Mouse (Mus musculus): ENCODE results near the gene Bpnt1. TPM values are rescaled to one million over a fixed set of nuclear protein-coding genes. Genes with fewer than 3 reads are reported as not detected.

Bpnt1 gene
- total and polyA plus RNA-seq, 2 experiments from 2014 or later, result 64.9 to 78.2 TPM

GRCm38 (mm10) chr1:185346188-185346587 is 14.2 kb downstream of the Bpnt1 start:
- DNase-seq (ENCODE audit: low spot score) (peak; percentile 25), ATAC-seq (ENCODE audit: low FRiP score) (no peak)

GRCm38 (mm10) chr1:185349741-185350140 is 17.8 kb downstream of the Bpnt1 start:
- no peaks in the 10 kb centered on the region for H3K9me3 ChIP-seq (ENCODE audit: low read length)
- 98% methylated on average over 14 of the region's 14 CpGs for WGBS
- no peak for TF ChIP-seq CTCF (IDR thresholded peaks at IDR 0.05)
- no peak overlapping the region for H3K4me2 ChIP-seq (ENCODE audit: low read depth, low read length, poor library complexity, severe bottlenecking)
- H3K4me3 ChIP-seq (ENCODE audit: low read depth, low read length), result no peak overlapping the region
- peaks cover 74% of the 10 kb centered on the region for H3K36me3 ChIP-seq (ENCODE audit: insufficient read depth, low read length)
- H3K9ac ChIP-seq (replicated peaks; ENCODE audit: low read length, poor library complexity, severe bottlenecking), result no peak overlapping the region
- H3K27me3 ChIP-seq (ENCODE audit: insufficient read depth, low read length), result no peaks in the 10 kb centered on the region
- DNase-seq (ENCODE audit: low spot score) (no peak), ATAC-seq (ENCODE audit: low FRiP score) (no peak)
- H3K4me1 ChIP-seq (ENCODE audit: insufficient read depth, low read length), result no peaks in the 10 kb centered on the region
- no peak overlapping the region for H3K27ac ChIP-seq (ENCODE audit: low read depth, low read length)

More at GRCm38 (mm10) chr1:185346188-185346587, 14.2 kb downstream of the Bpnt1 start:
- H3K4me3 ChIP-seq (ENCODE audit: low read depth, low read length), result no peak overlapping the region
- no peak overlapping the region for H3K27ac ChIP-seq (ENCODE audit: low read depth, low read length)
- no peaks in the 10 kb centered on the region for H3K27me3 ChIP-seq (ENCODE audit: insufficient read depth, low read length)
- peaks cover 69% of the 10 kb centered on the region for H3K36me3 ChIP-seq (ENCODE audit: insufficient read depth, low read length)
- 78% methylated on average over 10 of the region's 10 CpGs for WGBS
- H3K4me2 ChIP-seq (ENCODE audit: low read depth, low read length, poor library complexity, severe bottlenecking), result no peak overlapping the region
- H3K9me3 ChIP-seq (ENCODE audit: low read length), result no peaks in the 10 kb centered on the region
- TF ChIP-seq CTCF (IDR thresholded peaks at IDR 0.05), result peak; percentile 33
- H3K4me1 ChIP-seq (ENCODE audit: insufficient read depth, low read length), result no peaks in the 10 kb centered on the region
- no peak overlapping the region for H3K9ac ChIP-seq (replicated peaks; ENCODE audit: low read length, poor library complexity, severe bottlenecking)

- H3K9me3 ChIP-seq (ENCODE audit: low read length), result no peaks in the 10 kb centered on the region
- no peak overlapping the region for H3K27ac ChIP-seq (ENCODE audit: low read depth, low read length)
- no peaks in the 10 kb centered on the region for H3K4me1 ChIP-seq (ENCODE audit: insufficient read depth, low read length)
- WGBS, result 90% methylated on average over 4 of the region's 4 CpGs
- H3K4me3 ChIP-seq (ENCODE audit: low read depth, low read length), result no peak overlapping the region
- DNase-seq (ENCODE audit: low spot score) (no peak), ATAC-seq (ENCODE audit: low FRiP score) (no peak)
- no peak overlapping the region for H3K9ac ChIP-seq (replicated peaks; ENCODE audit: low read length, poor library complexity, severe bottlenecking)
- H3K4me2 ChIP-seq (ENCODE audit: low read depth, low read length, poor library complexity, severe bottlenecking), result no peak overlapping the region
- peaks cover 74% of the 10 kb centered on the region for H3K36me3 ChIP-seq (ENCODE audit: insufficient read depth, low read length)
- no peaks in the 10 kb centered on the region for H3K27me3 ChIP-seq (ENCODE audit: insufficient read depth, low read length)
- no peak for TF ChIP-seq CTCF (IDR thresholded peaks at IDR 0.05)
These were observed 18.7 kb downstream of the Bpnt1 start for GRCm38 (mm10) chr1:185350611-185351010.

- H3K4me2 ChIP-seq (ENCODE audit: low read depth, low read length, poor library complexity, severe bottlenecking), result no peak overlapping the region
- H3K4me1 ChIP-seq (ENCODE audit: insufficient read depth, low read length), result no peaks in the 10 kb centered on the region
- H3K27ac ChIP-seq (ENCODE audit: low read depth, low read length), result no peak overlapping the region
- ATAC-seq (ENCODE audit: low FRiP score), result no peak
- no peaks in the 10 kb centered on the region for H3K9me3 ChIP-seq (ENCODE audit: low read length)
- DNase-seq (ENCODE audit: low spot score), result no peak
- 94% methylated on average over 12 of the region's 12 CpGs for WGBS
- H3K36me3 ChIP-seq (ENCODE audit: insufficient read depth, low read length), result peaks cover 68% of the 10 kb centered on the region
- H3K9ac ChIP-seq (replicated peaks; ENCODE audit: low read length, poor library complexity, severe bottlenecking), result no peak overlapping the region
- no peak for TF ChIP-seq CTCF (IDR thresholded peaks at IDR 0.05)
- H3K4me3 ChIP-seq (ENCODE audit: low read depth, low read length), result no peak overlapping the region
- no peaks in the 10 kb centered on the region for H3K27me3 ChIP-seq (ENCODE audit: insufficient read depth, low read length)
These were observed 20.2 kb downstream of the Bpnt1 start for GRCm38 (mm10) chr1:185352151-185352550.

- 96% methylated on average over 8 of the region's 8 CpGs for WGBS
- peaks cover 62% of the 10 kb centered on the region for H3K36me3 ChIP-seq (ENCODE audit: insufficient read depth, low read length)
- no peak for TF ChIP-seq CTCF (IDR thresholded peaks at IDR 0.05)
These were observed 21.4 kb downstream of the Bpnt1 start for GRCm38 (mm10) chr1:185353351-185353750.

GRCm38 (mm10) chr1:185354731-185355130 is 22.8 kb downstream of the Bpnt1 start:
- TF ChIP-seq CTCF (IDR thresholded peaks at IDR 0.05), result no peak
- Histone ChIP-seq H3K9me3 (ENCODE audit: low read length) (no peaks in the 10 kb centered on the region), H3K4me2 (ENCODE audit: low read depth, low read length, poor library complexity, severe bottlenecking) (no peak overlapping the region), H3K9ac (replicated peaks; ENCODE audit: low read length, poor library complexity, severe bottlenecking) (no peak overlapping the region), H3K4me1 (ENCODE audit: insufficient read depth, low read length) (no peaks in the 10 kb centered on the region), H3K4me3 (ENCODE audit: low read depth, low read length) (no peak overlapping the region), H3K27me3 (ENCODE audit: insufficient read depth, low read length) (no peaks in the 10 kb centered on the region), H3K36me3 (ENCODE audit: insufficient read depth, low read length) (peaks cover 54% of the 10 kb centered on the region), H3K27ac (ENCODE audit: low read depth, low read length) (no peak overlapping the region)
- ATAC-seq (ENCODE audit: low FRiP score) (no peak), DNase-seq (ENCODE audit: low spot score) (no peak)
- WGBS, result 90% methylated on average over 4 of the region's 4 CpGs

More at GRCm38 (mm10) chr1:185353351-185353750, 21.4 kb downstream of the Bpnt1 start:
- no peak for ATAC-seq (ENCODE audit: low FRiP score)
- Histone ChIP-seq H3K4me2 (ENCODE audit: low read depth, low read length, poor library complexity, severe bottlenecking) (no peak overlapping the region), H3K9ac (replicated peaks; ENCODE audit: low read length, poor library complexity, severe bottlenecking) (no peak overlapping the region), H3K4me1 (ENCODE audit: insufficient read depth, low read length) (no peaks in the 10 kb centered on the region), H3K9me3 (ENCODE audit: low read length) (no peaks in the 10 kb centered on the region), H3K4me3 (ENCODE audit: low read depth, low read length) (no peak overlapping the region), H3K27me3 (ENCODE audit: insufficient read depth, low read length) (no peaks in the 10 kb centered on the region), H3K27ac (ENCODE audit: low read depth, low read length) (no peak overlapping the region)
- DNase-seq (ENCODE audit: low spot score), result no peak

All from midbrain, postnatal 0 days (tissue).